Mouse (Mus musculus) embryo, embryonic 10.5 days (tissue): ENCODE results near the gene Gpat3.

Experiments used
- DNase-seq: peaks from one replicate; pipeline ENCODE4 v3.0.0-alpha.2; 2015; ENCODE audit warnings: low spot score

Gpat3 gene

DNA sequence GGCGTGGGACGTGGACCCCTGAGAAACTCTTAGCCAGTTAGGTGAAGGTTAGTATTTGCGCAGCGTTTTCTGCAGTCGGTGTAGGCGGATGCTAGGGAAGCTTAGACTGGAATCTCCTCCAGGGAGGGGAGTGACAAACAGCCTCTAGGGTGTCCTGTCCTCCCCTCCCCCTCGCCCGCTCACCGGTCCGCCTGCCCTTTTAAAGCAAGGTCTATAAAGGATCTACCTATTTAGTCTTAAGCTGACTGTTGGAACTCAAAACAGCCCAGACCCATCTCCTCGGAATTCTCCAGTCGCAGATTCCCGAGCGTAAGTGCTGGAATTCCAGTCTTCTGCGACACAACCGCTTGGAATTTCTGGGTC, at the start of gene Gpat3:
Gpat3 (plus strand) TSS at position 229 of the 363 bp plus-strand sequence.
- no peak for DNase-seq

DNA sequence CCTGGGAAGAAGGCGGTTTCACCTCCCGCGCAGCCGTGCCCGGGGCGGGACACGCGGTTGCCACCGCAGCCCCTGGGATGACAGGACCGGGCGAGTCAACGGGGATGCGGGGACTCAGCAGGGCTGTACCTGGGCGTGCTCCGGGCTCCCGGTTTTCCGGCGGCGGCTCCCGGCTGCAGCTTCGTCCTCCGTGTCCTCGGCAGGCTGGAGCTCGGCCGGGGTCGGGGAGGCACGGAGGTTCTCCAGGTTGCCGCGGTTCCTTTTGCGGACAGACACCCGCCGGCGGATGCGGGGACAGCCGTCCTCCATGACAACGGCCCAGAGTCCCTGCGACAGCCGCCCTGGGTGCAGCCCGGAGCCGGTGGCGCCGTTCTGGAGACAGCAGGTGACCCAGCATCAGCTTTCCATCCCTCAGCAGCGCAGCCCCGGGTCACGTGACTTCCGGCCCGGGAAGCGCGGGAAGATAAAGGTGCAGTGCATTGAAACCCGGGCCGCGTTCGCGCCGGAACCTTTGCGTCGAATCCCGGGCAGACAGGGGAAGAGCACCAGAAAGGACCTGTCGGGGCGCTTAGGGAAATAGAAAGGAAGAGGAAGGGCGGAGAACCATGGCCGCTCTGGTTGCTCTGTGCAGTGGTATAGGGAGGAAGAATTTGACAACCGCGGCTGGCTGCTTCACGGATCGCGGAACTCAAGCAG, 47.2 kb upstream of the Gpat3 start, which contains the start of the genes Helq and Mrps18c:
Helq (minus strand) TSS at position 434 of the 696 bp plus-strand sequence.
Mrps18c (plus strand) TSS at position 463 of the 696 bp plus-strand sequence.
- peak; percentile 96 for DNase-seq

DNA sequence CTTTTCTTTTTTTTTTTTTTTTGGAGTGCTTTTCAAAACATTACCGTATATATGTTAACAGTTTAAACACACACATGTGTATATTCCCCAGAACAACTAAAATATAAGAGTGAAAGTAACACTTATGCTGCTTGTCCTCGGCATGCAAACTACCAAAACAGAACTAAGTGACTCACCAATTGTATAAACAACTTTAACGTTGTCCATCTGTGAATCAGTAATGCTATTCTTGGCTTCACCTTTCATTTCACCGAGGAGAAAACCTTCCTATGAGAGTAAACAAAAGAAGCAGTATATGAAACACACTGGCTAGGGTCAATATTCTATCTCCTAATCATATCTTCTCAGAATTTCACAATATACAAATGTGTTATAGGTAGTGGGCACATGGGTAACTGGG, 27.2 kb upstream of the Gpat3 start:
- DNase-seq: no peak

DNA sequence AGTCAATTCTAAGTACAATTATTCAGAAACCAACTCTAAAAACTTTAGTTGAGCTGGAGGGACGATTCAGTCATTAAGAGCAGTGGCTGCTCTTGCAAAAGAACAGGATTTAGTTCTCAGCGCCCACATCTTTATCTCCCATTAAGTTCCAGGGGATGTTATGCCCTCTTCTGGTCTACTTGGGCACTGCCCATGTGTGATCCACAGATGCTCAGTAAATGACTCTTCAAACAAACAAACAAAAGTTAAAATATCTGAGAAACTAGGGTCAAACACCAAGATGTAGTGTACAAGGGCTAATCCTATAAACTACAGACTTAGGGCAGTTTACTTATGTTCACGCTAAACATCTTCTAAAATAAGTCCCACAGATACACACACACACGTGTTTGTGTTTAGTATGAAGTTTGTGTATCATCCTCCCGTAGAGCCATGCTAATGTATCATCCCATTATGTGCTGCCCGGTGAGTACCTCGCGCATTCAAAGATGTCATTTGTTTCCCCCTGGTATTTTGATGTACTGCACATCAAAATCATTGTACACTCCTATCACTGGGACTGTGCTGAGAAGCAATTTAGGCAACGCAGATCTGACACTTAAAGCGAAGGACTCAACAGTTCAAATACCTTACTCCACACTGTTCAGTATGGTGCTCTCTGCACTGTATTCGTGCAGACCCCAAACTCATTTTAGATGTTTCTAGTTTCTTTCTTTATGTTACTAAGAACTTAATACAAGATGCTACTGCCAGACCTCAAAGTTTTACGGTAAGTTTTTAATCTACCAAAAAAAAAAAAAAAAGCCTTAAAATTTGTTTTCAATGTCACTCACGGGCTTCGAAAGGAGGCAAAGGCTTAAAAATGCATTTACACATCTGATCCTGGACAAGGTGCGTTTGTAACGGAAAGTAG, 25.7 kb upstream of the Gpat3 start:
- DNase-seq: peak; percentile 52

DNA sequence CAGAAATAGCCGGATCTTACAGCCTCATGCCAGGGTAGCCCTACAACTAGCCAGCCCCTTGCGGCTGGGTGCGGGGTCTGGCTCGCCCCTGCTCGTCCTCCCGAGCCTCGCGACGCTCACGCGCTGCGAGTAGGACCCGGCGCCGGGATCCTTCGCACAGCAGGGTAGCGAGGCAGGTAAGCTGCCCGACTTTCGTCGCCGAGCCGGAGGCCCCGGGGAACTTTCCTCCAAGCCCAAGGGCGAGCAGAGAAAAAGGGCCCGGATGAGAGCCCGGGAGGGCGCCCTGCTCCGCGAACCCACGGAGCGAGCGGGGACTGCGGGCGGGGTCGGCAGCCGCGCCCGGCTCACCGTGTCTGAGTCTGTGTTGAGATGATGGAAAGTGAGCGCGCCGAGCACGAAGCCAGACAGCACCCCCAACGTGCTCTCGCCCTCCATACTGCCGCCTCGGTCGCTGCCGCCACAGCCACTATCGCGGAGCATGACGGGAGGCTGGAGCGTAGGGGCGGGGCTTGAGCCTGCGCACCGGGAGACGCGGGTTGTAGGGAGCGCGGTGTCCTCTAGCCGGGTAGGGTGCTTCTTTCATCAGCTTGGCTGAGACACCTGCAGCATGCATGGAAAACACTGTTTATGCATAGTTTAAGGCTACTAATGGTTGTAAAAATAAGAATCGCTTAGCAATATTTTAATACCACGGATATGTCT, 24.9 kb upstream of the Gpat3 start, which contains the start of gene Abraxas1:
Abraxas1 (minus strand) TSS at position 483 of the 702 bp plus-strand sequence.
- peak; percentile 90 for DNase-seq

DNA sequence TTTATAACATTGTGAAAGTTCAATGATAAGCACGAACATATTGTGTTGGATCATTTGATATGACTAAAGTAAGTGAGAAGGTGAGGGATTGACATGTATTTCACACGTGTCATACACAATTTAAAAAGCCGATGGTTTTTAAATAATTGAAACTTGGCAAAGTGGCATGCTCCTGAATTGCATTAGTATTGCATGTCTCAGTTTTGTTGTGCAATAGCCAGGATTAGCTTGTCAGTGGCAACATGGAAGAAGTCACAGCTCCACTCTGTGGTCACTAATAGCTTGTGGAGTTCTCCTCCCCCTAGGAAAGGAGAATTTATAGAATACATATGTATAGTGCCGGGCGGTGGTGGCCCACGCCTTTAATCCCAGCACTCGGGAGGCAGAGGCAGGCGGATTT, 24.1 kb upstream of the Gpat3 start:
- DNase-seq: peak; percentile 13

DNA sequence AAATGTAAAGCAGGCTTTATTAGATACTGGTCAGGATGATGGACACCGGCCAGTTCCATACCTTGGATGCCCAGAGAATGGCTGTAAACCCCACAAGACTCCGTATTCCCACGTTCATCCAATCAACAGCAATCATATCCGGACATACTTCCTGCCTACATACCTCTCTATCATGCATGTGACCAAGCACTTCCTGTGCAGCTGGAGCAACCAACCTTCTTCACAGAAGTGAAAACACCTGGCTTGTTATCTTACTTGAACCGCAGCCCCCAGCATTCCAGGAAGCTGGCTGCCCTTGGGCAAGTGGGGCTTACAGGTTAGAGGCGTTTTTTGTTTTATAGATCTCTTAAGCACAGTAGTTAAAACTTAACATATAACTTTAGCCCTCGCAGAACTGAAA, 22.7 kb upstream of the Gpat3 start:
- DNase-seq: no peak

DNA sequence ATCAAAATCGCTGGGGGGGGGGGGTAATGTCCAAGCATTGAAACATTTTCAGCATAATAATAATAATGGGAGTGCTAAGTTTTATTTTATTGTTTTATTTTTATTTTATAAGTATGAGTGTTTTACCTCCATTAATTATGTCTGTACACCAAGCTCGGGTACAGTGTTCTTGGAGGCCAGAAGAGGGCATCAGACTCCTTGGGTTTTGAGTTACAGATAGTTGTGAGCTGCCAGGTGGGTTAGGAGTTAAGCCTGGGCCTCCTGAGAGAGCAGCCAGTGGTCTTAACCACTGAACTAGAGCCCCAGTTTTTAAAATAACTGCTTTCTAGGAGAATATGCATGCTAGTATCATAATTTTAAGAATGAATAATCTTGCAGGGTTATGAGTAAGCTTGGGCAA, 19.5 kb upstream of the Gpat3 start:
- DNase-seq: peak; percentile 50

DNA sequence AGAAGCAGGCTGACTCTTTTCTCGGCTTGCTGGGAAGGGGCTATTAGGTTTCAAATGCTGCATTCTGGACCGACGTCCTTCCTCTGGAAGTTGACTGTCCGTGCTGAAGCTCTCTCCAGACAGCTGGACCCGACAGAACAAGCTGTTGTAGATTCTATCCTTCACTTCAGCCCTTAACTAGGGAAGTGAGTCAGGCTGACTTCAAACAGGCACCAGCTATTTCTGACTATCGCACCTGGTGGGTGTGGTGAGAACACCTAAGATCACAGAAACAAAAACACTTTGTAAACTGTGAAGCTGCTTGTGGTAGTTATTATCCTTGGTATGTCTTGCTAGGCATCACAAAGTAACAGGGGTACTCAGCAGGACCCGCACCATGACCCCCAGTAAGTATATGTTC, 19.0 kb upstream of the Gpat3 start:
- no peak for DNase-seq

DNA sequence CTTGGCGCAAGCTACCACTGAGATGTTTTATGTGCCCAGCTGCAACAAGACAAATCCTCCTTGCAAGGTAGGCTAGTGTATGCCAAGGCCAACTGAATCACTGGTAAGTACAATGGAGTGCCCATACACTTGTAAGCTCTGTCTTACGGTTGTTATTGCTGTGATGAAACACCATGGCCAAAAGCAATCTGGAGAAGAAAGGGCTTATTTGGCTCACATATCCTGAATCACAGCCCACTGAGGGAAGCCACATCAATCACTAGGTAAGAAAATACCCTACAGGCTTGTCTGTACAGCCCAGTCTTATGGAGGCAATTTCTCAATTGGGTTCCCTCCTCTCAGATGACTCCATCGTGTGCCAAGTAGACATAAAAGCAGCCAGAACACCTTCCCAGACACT, 16.8 kb upstream of the Gpat3 start:
- DNase-seq: no peak

DNA sequence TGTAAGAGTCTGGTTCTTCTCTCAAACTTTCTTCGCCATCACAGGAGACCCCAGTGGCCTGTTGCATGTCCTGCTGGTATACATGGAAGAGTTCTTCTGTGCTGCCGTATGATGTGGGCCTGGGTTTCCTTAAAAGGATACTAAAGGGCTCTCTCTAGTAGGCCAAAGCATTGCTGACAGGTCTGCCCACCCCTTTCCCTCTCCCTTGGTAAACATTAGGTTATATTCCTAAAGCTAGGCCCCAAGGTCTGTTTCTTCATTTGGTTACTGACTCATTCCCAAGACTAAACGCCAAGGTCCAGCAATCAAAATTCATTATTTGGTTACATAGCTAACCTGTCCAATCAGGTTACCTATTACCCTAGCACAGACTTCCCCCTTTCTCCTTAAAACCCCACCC, 12.8 kb upstream of the Gpat3 start:
- DNase-seq: no peak

DNA sequence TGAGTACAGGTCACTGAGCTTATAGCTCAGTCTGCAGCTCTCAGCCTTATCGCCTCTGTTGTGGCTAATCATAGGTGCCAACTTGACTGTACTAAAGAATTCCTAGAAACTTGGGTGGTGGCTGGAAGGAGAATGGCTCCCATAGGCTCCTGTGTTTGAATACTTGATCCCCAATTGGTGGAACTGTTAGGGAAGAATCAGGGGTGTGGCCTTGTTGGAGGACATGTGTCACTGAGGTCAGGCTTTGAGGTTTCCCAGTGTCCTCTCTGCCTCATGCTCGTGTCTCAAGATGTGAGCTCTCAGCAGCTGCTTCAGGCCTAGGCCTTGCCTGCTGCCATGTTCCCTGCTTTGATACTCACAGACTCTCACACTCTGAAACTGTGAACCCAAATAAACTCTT, 11.7 kb upstream of the Gpat3 start:
- DNase-seq: no peak

DNA sequence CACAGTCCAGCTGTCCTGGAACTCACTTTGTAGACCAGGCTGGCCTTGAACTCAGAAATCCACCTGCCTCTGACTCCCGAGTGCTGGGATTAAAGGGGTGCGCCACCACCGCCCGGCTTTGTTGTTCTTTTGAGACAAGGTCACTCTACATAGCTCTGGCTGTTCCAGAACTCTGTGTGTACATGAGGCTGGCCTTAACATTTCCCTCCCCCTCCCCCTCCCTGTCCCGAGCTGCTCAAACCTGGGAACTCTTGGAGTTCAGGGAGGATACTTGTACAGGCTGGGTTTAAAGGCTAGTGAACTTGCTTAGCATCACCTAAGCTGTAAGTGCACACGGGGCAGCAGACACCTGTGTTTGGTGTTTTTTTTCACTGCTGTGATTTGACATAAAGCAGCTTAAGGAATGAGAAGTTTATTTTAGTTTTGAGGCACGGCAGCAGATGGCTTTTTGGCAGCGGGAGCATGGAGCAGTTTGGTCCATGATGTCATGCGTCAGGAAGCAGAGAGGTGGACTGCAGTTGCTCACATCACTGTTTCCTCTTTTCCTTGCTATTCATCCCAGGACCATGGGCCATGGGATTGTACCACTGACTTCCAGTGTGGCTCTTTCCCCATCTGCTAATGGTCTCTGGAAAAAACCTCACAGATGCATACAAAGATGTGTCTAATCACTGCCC, 9.5 kb upstream of the Gpat3 start:
- DNase-seq: no peak

DNA sequence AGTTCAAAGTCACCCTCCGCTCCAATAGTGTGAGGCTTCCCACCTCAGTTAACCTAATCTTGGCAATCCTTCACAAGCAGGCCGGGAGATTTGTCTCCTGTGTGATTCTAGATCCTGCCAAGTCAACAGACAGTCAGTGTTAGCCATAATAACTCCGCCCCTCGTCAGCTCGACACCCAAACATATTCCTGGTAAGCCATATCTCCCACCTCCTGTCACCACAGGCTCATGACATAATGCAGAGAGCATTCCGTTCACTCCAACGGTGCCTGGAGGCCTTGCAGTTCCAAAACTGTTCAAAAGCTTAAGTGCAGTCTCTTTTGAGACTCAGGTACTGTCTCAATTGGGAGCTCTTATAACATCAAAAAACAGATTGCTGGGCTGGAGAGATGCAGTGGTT, 7.6 kb upstream of the Gpat3 start:
- DNase-seq: no peak

DNA sequence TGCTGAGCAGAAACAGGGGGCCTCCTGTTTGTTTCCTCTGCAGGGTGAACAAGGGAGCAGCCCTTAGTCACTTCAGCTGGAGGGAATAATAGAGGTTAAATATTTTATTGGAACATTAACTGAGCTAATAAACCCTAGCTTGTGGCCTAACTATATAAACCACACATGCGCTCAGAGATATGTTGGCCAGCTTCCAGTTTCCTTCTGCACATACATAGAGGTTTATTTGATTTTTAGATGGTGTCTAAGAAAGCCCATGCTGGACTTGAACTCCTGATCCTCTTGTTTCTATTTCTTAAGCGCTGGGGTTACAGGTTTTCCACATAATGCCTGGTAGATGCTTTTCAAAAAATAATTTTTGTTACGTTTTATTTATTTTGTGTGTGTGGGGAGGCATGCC, 1.0 kb upstream of the Gpat3 start:
- DNase-seq: no peak

DNA sequence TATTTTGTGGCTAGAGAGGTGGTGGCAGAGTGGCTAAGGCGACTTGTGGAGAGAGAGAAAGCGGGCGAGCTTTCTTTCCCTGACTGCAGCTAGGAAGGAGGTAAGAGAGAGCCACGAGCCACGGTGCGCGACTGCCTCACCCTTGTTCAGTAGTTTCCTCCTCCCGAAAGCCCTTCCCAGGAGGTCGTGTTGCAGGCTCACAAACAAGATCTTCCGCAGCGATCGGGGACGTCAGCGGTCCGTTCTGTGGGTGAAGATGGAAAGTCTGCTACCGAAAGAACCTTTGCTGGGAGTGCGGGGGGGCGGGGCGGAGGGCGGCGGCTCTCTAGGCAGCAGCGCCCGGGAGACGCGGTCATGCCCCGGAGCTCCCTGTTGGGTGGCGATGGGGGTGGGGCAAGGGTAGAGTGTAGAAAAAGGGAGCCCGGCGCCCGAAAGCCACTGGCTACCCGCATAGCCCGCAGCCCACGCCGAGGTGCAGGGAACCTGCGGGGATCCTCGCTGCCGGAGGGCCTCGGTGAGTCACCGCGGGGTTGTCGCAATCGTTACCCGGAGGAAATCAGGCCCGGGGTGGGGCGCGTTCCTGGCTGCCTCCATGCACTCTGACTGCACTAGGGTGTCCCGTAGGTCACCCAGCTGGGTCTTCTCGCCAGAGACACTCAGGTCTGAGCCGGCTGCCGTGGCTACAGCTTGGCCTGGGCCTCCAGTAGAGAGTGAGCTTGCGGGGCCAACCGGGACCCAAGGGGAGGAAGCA, 510 bp downstream of the Gpat3 start:
- DNase-seq: peak; percentile 60

DNA sequence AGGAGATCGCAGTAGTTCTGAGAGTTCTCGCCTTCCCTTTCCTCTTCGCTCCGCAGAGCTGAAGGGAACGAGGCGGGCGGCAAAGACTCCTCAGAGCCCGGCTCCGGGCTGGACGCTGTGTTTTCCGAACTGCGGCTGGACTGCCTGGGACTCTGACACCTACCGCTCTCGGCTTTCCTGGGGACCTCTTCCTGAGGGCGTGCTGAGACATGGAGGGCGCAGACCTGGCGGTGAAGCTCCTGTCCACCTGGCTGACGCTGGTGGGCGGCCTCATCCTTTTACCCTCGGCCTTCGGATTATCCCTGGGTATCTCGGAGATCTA, 1.0 kb downstream of the Gpat3 start:
- DNase-seq: no peak

DNA sequence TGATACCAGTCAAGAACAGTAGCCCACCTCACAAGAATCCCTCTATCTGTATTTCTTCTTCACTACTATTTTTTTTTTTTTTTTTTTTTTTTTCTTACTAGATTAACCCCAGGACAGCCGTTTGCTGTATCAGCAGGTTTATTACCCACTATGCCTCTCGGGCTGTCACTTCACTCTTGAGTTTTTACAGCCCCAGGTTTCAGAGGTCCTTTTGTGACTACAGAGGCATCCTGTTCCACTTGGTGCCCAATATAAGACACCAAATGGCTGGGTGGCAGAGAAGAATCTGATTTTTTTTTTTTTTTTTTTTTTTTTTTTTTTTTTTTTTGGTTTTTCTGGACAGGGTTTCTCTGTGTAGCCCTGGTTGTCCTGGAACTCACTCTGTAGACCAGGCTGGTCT, 1.6 kb downstream of the Gpat3 start:
- no peak for DNase-seq

DNA sequence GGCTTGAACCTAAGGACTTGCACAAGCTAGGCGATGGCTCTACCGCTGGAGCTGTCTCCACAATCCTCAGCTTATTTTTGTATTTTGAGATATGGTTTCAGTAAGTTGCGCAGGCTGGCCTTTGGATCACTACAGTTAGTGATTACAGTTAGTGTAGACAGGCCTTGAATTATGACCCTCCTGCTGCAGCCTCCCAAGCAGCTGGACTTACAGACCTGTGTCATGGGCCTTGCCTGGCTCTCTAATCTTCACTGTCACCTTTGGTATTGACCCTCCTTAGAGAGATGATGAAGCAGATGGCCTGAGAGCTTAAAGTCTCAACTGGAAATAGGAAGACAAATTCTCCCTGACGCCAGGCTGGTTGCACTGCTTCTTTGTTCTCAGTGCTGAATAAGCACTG, 8.4 kb downstream of the Gpat3 start:
- DNase-seq: no peak

DNA sequence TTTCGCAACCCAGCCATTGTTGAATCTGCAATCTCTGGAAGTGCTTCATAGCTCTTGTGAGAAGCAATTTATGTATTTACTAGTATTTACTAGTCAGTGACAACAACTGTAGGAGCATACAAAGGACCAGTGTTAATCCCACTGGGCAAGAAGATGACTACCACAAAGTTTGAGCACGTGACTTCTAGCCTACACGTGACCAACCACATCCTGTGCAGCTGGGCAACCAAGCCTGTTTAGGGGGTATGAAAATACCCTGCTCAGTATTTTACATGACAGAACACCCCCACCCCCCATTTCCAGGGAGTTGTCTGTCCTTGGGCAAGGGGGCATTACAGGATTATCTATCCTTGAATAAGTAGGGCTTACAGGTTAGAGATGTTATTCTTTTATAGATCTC, 11.0 kb downstream of the Gpat3 start:
- no peak for DNase-seq

DNA sequence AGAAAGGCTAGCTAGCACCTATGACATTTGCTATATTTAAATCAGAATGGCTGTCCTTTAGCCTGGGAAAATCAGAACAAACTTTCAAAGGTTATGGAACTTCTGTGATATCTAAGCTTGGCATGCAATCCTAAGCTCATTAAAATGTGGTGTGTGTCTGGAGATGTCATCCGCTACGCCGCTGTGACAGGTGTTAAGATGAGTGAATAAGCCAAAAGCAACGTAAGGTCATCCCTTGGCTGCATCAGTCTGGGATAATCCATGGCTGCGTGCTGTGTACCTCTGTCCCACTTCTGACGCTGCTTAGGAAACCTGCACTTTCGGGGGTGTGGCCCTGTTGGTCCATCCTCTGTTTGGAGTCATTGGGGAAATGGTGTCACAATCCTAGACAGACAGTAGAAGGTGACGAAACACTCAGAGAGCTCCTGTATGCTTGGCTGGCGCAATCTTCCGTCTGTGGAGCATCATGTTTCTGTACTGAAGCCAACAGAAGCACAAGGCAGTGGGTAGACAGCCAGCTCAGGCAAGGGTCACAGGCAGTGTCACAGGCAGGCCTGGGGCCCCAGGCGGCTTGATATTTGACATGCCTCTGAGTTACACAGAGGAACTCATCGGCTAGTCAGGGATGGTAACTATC, 15.0 kb downstream of the Gpat3 start:
- no peak for DNase-seq
